Mouse (Mus musculus): ENCODE measurements at regions not wholly inside any gene's neighbourhood (a gene's known extent, or its start where the extent isn't known, plus 50 kb on each side); places are given as distances from the start of the nearest gene placed in this dataset.

DNA sequence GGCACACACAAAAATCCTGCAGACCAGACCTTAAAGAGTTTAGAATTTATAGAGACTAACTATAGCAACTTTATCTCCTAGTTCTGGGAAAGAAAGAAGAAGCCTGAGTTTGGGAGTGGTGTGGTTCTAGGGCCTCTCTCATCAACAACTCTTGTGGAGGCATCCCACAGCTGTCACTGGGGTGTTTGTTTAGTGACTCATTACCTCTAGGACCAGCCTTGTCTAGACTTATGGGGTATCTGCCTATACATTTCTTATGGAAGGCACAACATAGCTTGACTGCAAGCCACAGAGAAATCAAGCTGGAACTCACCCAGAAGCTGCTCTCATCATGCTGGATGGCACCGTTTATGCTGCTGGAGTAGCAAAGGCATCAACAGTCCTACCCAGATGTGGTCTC is 171.9 kb upstream of the Spaca1 start:
- no peak overlapping the region for H3K27ac ChIP-seq (ENCODE audit: insufficient read depth, low read length)
- no peak overlapping the region for H3K4me3 ChIP-seq (ENCODE audit: insufficient read depth, low read length)
- TF ChIP-seq CTCF (IDR thresholded peaks at IDR 0.05; ENCODE audit: extremely low read depth, insufficient read depth, low read length) (no peak), POLR2A (IDR thresholded peaks at IDR 0.05; ENCODE audit: extremely low read depth, insufficient read depth, low read length) (no peak)
- H3K4me1 ChIP-seq (ENCODE audit: control insufficient read depth, insufficient read depth, low read length) = no peaks in the 10 kb centered on the region; the same call in 1 of the 2 replicates

DNA sequence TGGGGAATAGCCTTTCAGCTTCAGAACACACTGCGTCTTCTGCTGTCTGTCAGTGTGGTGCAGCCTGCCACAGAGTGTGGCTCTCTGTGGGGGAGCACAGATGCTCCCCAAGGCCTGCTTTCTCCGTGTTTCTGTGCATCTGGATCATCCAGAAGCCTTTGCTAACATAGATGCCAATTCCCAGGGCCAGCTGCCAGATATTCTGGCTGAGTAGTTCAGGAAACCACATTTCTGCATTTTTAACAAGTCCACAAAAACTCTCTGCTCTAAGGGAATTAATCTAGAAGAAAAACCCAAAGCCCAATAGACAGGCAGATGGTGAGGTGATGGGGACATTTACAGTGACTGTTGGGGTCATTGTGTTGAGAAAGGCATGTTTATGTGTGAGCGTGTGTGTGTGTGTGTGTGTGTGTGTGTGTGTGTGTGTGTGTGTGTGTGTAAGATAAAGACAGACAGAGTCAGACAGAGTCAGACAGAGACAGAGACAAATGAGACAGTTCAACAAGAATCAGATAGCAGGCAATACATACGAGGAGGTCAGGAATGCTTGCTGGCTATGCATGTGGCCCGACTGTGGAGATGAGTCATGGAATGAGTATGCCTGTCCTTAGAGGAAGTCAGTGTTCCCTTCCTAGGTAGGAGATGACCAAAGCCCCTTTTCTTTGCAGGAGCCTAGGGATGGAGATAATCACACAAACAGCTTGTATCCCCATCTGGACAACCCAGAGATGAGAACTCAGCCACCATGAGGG is 176.3 kb upstream of the Spaca1 start:
- no peaks in the 10 kb centered on the region; the same call in 1 of the 2 replicates for H3K4me1 ChIP-seq (ENCODE audit: control insufficient read depth, insufficient read depth, low read length)
- TF ChIP-seq POLR2A (IDR thresholded peaks at IDR 0.05; ENCODE audit: extremely low read depth, insufficient read depth, low read length) (no peak), CTCF (IDR thresholded peaks at IDR 0.05; ENCODE audit: extremely low read depth, insufficient read depth, low read length) (no peak)
- no peak overlapping the region for H3K27ac ChIP-seq (ENCODE audit: insufficient read depth, low read length)
- H3K4me3 ChIP-seq (ENCODE audit: insufficient read depth, low read length) = no peak overlapping the region

DNA sequence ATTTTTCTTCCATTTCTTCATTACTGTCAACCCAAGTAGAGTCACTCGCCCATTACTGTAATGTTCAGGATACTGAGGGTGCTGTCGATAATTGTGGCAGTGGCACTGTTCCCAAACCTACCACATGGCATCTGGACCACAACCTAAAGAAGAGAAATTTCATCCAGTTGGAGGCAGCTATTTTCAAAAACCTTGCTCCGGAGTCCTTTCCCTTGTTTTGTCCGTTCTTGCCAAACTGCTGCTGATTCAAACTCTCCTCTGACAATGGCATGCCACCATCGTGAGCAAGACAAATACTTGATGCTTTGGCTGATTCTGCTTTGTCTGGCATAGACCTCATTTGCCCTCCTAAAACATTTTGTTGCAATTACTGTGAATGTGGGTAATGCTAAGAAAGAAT is 176.9 kb upstream of the Spaca1 start:
- H3K4me1 ChIP-seq (ENCODE audit: control insufficient read depth, insufficient read depth, low read length) = no peaks in the 10 kb centered on the region; the same call in 1 of the 2 replicates
- H3K4me3 ChIP-seq (ENCODE audit: insufficient read depth, low read length) = no peak overlapping the region
- H3K27ac ChIP-seq (ENCODE audit: insufficient read depth, low read length) = no peak overlapping the region
- TF ChIP-seq POLR2A (IDR thresholded peaks at IDR 0.05; ENCODE audit: extremely low read depth, insufficient read depth, low read length) = no peak
- no peak for TF ChIP-seq CTCF (IDR thresholded peaks at IDR 0.05; ENCODE audit: extremely low read depth, insufficient read depth, low read length)

DNA sequence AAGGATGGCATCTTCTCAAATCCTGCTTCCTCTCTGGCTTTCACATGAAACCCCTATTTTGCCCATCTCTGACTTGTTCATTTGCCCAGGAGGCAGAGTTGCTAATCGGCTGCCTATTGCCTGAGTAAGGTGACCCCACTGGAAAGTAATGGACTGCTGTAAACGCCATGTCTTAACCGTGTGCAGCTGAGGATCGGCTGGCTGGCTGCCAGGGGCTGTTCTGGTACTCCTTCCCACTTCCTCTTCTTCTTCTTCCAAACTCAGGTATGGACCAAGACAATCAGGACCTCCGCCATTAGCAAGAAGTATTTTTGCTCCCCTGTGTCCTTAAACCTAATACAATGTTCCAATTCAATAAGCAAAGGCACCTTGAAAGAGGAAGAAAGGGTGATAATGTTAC is 177.6 kb upstream of the Spaca1 start:
- TF ChIP-seq POLR2A (IDR thresholded peaks at IDR 0.05; ENCODE audit: extremely low read depth, insufficient read depth, low read length) (no peak), CTCF (IDR thresholded peaks at IDR 0.05; ENCODE audit: extremely low read depth, insufficient read depth, low read length) (no peak)
- no peak overlapping the region for H3K27ac ChIP-seq (ENCODE audit: insufficient read depth, low read length)
- H3K4me1 ChIP-seq (ENCODE audit: control insufficient read depth, insufficient read depth, low read length) = no peaks in the 10 kb centered on the region; the same call in 1 of the 2 replicates
- H3K4me3 ChIP-seq (ENCODE audit: insufficient read depth, low read length) = no peak overlapping the region

DNA sequence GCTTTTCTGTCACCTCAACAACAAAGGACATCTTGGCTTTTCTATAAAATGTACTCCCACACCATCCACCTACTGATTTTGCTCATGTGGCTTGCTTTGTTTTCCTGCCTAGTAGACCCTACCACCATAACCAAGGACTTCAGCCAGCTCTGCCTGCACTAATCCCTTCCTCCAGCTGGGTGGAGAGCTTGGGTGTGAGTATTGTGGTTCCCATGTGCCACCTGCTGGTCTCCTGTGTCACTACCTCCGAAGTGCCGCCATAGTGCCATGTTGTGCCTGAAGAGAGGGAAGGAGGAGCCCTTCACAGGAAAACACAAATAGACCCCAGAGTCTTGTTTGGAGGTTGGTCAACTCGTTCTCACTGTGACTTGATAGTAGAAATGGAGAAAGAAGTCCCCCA is 181.3 kb upstream of the Spaca1 start:
- Histone ChIP-seq H3K27ac (ENCODE audit: insufficient read depth, low read length) (no peak overlapping the region), H3K4me1 (ENCODE audit: control insufficient read depth, insufficient read depth, low read length) (no peaks in the 10 kb centered on the region), H3K4me3 (ENCODE audit: insufficient read depth, low read length) (no peak overlapping the region)
- TF ChIP-seq POLR2A (IDR thresholded peaks at IDR 0.05; ENCODE audit: extremely low read depth, insufficient read depth, low read length) = no peak
- TF ChIP-seq CTCF (IDR thresholded peaks at IDR 0.05; ENCODE audit: extremely low read depth, insufficient read depth, low read length) = peak; percentile 91

DNA sequence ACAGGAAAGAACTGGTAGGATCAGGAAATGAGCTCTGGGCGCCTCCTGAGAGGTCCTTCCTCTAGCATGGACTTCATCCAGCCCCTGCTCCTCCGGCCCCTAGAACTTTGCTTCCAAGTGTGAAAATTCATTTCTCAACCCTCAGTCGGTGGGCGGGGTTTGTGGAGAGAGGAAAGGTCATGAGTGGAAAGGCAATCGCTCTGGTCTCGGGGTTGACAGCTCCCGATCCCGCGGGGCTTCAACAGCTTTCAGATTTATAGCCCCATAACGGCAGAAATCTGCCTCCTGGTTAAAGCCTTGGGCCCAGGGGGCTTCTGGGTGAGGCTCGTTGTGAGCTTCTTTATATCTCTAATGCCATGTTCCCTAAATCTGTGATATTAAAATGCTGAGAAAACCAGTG is 184.2 kb upstream of the Spaca1 start:
- Histone ChIP-seq H3K4me1 (ENCODE audit: control insufficient read depth, insufficient read depth, low read length) (no peaks in the 10 kb centered on the region), H3K27ac (ENCODE audit: insufficient read depth, low read length) (no peak overlapping the region), H3K4me3 (ENCODE audit: insufficient read depth, low read length) (no peak overlapping the region)
- TF ChIP-seq POLR2A (IDR thresholded peaks at IDR 0.05; ENCODE audit: extremely low read depth, insufficient read depth, low read length) = no peak
- no peak for TF ChIP-seq CTCF (IDR thresholded peaks at IDR 0.05; ENCODE audit: extremely low read depth, insufficient read depth, low read length)

DNA sequence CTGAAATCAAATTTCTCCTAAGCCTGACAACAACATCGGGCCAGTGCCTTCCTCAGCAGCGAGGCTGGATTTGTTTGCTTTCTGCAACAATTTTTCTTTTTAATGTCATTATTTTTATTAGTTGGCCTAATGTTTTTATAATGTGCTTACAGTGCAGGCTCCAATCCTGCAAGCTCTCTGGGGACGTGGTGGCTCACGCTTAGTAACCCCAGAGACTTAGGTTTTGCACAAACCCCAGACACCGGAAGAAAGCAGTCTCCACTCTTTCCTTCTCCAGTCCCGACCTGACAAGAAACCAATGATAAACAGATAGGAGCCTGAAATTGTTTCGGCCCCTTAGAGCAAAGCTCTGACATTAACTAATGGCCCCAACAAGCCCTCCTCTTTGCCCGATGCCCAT is 184.7 kb upstream of the Spaca1 start:
- no peak overlapping the region for H3K27ac ChIP-seq (ENCODE audit: insufficient read depth, low read length)
- H3K4me1 ChIP-seq (ENCODE audit: control insufficient read depth, insufficient read depth, low read length) = no peaks in the 10 kb centered on the region
- H3K4me3 ChIP-seq (ENCODE audit: insufficient read depth, low read length) = no peak overlapping the region
- TF ChIP-seq CTCF (IDR thresholded peaks at IDR 0.05; ENCODE audit: extremely low read depth, insufficient read depth, low read length) (no peak), POLR2A (IDR thresholded peaks at IDR 0.05; ENCODE audit: extremely low read depth, insufficient read depth, low read length) (no peak)

DNA sequence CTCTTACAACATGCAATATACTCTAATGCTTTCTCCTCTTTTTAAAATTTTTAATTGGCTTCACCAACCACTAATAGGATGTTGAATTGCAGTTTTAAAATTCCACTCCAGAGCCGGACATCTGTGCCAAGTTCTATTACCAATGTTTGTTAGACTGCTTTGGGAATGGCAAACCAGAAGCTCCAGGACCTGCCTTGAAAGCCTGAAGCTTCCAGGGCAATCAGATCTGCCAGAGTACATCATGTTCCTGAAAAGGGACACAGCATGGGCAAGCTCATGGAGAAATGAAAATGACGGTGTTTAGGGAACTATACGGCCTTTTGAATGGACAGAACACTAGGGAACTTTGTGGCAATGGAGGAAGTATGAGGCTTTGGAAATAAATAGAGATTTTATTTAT is 187.8 kb upstream of the Spaca1 start:
- no peak overlapping the region for H3K27ac ChIP-seq (ENCODE audit: insufficient read depth, low read length)
- TF ChIP-seq CTCF (IDR thresholded peaks at IDR 0.05; ENCODE audit: extremely low read depth, insufficient read depth, low read length) (no peak), POLR2A (IDR thresholded peaks at IDR 0.05; ENCODE audit: extremely low read depth, insufficient read depth, low read length) (no peak)
- no peaks in the 10 kb centered on the region for H3K4me1 ChIP-seq (ENCODE audit: control insufficient read depth, insufficient read depth, low read length)
- H3K4me3 ChIP-seq (ENCODE audit: insufficient read depth, low read length) = no peak overlapping the region

DNA sequence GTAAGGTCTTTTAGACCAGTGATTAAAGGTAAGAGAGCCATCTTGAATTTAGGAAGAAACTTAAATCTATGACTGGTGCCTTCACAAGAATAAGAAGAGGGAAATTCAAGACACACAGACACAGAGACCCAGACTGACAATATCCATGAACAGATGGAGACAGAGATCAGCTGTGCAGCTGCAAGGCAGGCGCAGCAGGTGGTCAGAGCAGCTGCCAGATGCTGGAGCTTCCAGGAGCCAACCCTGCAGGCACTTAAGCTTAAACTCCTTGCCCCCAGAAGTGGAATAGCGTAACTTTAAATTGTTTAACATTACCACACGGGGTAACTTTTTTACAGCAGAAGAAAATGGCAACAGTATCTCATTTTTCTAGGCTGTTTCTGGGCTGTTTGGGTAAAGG is 189.6 kb upstream of the Spaca1 start:
- TF ChIP-seq POLR2A (IDR thresholded peaks at IDR 0.05; ENCODE audit: extremely low read depth, insufficient read depth, low read length) (no peak), CTCF (IDR thresholded peaks at IDR 0.05; ENCODE audit: extremely low read depth, insufficient read depth, low read length) (no peak)
- no peak overlapping the region for H3K27ac ChIP-seq (ENCODE audit: insufficient read depth, low read length)
- H3K4me3 ChIP-seq (ENCODE audit: insufficient read depth, low read length) = no peak overlapping the region
- H3K4me1 ChIP-seq (ENCODE audit: control insufficient read depth, insufficient read depth, low read length) = no peaks in the 10 kb centered on the region

DNA sequence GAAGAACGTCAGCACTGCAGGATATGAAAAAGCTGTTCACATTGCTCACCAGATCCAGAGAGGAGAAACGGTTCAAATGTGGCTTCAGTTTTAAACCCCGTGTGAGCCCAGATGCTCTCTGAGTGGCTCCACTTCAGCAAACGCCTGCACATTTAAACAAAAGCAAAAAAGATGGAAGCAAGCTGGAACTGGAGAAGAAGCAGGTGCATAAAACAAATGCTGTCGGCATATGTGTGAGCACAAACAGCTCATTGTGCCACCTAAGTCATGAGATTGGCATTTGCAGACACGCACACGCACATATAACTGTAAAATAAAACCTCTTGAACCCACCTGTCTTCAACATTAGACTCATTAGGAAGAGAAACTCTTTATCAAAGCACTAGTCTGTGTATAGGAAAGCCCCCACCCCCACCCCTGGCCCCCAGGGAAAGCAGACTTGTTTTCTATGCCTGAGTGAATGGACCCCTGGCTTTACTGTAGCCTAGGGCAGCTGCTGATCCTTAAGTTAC is 191.1 kb upstream of the Spaca1 start:
- no peak overlapping the region for H3K27ac ChIP-seq (ENCODE audit: insufficient read depth, low read length)
- no peak overlapping the region for H3K4me3 ChIP-seq (ENCODE audit: insufficient read depth, low read length)
- H3K4me1 ChIP-seq (ENCODE audit: control insufficient read depth, insufficient read depth, low read length) = no peaks in the 10 kb centered on the region
- no peak for TF ChIP-seq POLR2A (IDR thresholded peaks at IDR 0.05; ENCODE audit: extremely low read depth, insufficient read depth, low read length)

All from cortical plate, adult 2 months (tissue).